Mouse (Mus musculus) spleen, postnatal 10 days (tissue): Measurements from ENCODE around the gene Ldb3.

Experiments used
- DNase-seq, 2 experiments: peaks; one replicate each; pipeline ENCODE4 v3.0.0; 2021 to 2022; ENCODE audit warnings: low spot score in 2 of 2

The Ldb3 gene

DNA sequence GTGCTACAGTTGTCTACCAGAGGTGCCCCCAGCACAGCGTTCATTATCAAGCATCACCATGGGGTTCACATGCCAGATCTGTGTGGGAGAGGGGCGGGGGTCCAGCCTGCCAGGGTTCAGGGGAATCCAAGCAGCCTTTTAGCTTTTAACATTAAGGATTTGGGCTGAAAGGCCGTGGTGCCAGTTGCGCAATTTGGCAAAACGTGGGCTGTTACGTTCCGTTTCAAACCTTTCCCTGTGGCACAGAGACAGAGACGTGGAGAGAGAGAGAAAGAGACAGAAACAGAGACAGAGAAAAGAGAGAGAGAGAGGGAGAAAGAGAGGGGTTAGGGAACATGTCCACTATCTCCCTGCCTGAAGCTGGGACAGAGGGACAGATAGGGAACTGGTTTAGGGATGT lies 26.8 kb downstream of the Ldb3 start:
- no peak for DNase-seq

DNA sequence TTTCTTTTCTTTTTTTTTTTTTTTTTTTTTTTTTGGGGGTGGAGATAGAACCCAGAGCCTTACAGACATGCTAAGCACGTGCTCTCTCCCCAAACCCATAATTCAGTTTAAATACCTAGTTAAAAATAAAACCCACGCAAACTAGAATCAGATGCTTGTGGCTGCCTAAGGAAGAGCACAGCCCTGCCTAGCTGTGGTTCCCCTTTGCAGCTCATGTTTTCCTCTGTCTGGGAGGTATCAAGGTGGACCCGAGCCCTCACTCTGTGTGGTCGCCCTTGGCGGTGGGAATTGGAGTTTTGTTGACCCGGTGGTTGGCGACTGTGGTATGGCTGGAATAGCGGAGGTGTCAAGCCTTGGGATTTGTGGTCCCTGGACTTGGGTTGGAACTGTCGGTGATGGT lies 29.5 kb downstream of the Ldb3 start:
- DNase-seq: no peak

DNA sequence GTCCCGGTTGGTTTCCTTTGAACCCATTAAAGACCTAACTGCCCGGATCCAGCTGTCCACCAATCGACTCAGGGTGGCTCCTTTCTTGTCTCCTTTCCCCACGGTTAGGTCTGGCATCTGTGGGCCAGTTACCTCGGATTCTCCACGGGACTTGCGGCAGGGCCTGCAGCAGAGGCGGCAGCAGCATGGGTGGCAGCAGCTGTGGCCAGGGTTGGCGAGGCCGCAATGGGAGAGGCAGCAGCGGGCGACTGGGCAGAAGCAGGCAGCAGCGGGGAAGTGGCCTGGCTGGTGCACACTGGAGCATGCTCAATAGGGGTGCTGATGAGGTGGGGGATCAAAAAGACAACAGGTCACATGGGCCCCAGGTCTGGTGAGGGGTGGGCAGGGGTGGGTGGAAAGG lies 33.3 kb downstream of the Ldb3 start:
- DNase-seq: no peak

DNA sequence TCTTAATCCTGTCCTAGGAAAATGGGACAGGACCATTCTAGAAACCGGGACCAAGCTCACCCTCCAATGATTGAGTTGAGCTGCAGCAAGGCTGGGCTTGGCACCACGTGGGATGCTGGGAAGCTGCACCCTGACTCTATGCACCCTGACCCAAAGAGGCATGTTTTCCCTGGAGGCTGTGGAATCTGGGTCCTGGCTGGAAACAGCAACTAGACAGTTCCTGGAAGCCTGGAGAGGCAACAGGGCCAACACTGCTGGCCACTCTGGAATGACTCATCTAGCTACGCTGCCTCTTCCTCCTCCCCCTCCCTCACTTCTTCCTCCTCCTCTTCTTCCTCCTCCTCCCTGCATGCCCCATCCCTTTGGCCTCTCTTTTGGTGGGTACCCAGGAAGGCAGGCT lies 34.4 kb downstream of the Ldb3 start:
- DNase-seq: no peak

DNA sequence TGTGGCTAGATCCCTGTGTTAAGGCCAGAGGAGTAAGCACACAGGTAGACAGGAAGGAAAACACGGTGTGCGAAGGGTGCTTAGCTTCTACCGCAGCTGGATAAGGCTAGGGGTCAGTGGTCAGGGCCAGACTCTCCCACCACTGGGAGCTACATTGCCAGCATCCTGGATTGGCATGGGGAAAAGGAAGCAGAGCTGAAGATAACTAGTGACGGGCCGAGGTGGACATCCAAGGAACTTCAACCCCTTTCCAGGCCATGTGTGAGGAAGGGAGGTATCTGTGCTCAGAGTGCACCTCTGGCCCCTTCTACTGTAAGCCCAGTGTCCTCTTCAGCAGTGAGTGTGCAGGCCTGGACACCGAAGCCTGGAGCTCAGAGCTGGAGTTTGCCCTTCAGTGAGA lies 35.0 kb downstream of the Ldb3 start:
- no peak for DNase-seq

DNA sequence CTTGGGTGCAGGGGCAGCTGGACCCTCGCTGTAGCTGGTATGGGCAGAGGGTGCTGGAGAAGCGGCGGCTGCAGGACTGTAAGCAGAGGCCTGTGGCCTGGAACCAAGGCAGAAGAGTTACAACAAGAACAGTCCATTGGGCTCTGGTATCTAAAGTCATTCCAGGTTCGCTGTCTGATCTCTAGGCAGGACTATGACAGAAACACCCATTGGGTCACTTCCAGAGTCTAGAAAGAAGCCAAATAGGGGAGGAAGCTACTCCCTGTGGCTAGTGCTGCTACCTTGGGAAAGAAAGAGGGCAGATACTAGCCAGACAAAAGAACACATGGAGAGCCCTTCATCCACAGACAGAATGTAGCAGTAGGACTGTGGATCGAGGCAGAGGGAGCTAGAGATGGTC lies 36.3 kb downstream of the Ldb3 start:
- no peak for DNase-seq

DNA sequence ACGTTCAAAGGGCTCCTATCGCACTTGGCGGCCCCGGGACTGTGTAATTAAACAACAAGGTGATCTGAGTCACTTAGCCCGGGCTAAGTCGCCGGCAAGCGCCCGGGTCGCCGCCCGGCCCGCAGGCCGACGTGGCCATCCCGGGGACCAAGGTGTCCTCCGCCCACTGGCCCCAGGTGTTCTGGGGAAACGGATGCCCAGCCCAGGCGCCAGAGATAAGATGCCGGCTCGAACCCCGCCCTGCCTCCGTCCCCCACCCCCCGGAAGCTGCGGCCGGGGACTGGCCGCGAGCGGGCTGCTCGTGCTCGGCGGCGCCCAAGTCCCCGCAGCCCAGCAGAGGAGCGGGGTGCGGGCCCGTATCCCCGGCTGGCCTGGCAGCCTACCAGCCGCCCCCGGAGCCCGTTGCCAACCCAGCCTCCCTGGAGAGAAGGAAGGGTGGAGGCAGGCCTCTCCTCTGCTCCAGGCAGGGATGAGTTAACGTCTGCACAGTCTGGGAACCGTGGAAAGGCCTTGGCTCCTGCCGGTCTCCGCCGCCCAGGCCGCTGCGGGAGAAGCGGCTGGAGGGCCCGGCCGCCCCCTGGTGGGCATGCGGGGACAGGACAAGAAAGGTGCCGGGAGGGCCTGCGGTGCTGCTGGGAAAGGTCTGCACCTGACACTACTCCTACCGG lies 39.3 kb downstream of the Ldb3 start:
- DNase-seq: peak; percentile 40 to 67

DNA sequence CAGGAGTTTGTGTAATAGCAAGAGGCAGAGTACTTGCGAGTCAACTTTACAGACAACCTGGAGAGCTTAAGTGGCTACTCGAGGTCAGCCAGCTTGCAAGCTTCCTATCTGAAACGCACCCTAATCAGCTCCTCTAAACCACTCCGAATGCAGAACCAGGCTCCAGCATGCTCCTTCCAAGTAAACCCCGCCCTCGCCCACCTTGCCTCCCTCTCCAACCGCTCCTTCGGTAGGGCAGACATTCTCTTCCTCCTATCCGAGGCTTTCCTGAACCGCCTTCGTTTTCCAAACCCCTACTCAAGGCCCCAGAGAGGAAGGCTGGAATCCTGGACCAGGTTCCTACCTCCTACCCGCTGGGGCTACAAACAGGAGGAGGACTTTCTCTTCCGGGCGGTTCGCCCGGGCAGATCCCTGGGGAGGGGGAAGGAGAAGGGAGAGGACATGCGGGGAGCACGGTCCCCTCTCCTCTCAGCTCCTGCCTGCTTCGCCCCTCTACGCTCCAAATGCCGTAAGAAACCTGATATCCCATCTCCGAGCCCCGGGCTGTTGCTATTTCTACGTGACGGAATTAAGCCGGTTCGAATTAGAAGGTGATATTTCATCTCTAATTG lies 40.0 kb downstream of the Ldb3 start:
- no peak for DNase-seq

DNA sequence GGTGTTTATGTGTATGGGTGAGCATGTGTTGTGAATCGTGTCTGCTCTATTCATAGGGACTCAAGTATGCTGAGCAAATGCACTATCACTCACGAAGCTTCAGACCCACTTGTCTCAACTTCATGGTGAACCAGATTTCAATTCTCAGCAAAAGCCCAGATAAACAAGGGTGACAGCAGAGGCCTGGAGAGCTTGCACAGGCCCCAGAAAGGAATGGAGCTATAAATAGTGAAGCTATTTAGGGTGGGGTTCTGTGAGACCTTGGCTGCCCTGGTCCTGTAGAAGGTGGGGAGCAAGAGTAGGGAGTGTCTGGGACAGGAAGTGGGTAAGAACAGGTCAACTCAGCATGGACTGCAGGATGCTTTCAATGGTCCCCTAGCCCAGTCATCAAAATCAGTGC lies 43.9 kb downstream of the Ldb3 start:
- no peak for DNase-seq

DNA sequence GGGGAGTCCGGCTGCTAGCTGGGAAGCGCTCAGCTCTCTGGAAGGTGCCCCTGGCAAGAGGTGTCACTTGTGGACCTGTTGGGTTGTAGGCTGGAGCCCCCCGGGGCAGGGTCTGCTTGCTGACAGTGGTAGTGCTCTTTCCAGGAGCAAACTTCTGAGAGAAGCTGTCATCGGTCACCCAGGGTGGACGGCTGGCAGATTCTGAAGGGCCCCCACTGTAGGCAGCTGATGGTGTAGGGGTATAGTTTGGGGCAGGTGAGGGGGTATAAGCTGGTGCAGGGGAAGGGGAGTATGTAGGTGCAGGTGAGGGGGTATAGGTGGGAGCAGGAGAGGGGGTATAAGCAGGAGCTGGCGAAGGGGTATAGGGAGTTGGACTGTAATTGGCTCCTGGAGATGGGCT lies 44.5 kb downstream of the Ldb3 start:
- no peak for DNase-seq

DNA sequence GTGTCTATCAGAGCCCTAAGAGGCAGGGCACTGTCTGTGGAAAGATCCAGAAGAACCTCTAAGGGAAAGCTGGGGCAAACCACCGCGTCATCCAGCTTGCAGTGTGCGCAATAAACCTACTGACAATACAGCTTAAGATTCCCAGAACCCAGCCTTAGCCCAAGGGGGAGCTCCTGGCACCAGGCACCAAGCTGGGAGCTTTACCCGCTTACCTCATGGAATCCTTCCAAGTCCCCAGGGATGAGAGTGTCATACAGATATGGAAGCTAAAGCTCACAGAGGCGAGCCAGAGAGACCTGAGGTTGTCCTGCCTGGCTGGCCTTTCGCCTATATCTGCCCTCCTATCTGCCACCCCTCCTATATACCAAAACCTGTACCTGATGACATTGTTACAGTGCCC lies 44.9 kb downstream of the Ldb3 start:
- DNase-seq: no peak

DNA sequence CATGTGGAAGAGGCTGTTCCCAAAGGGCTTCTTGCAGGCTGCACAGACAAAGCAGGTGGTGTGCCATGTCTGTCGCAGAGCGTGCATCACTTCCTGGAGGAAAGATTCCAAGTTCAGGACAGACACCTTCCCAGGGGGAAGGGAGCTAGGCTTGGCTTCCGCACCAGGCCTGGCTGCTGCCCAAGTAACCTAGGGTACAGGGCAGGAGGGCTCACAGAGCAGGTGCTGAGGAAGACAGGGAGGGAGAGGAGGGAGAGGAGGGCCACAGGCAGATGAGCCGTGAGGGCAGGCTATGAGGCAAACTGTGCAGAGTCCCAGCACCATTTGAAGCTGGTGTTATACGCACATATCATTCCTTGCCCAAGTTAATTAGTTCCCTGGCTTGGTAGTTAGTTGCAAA lies 46.6 kb downstream of the Ldb3 start:
- no peak for DNase-seq

DNA sequence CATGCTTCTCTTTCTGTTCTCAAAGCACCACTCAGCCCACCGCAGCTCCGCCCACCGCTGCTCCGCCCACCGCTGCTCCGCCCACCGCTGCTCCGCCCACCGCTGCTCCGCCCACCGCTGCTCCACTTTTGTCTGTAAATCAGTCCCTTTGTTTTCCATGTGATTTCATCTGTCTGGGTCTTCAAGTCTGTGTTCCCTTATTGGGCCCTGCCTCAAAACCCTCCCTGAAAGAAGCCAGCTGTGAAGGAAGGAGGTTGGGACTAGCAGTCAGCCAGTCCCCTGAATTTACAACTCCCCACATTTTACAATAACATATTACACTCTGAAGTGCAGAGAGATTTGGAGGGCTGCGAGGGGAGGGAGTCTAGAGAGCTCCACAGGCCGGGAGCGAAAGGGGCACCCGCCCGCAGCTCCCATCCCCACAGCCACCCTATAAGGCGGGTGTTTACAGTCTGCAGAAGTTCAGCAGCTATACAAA lies 47.8 kb downstream of the Ldb3 start:
- DNase-seq: peak in 1 of 2 experiments; percentile 39

DNA sequence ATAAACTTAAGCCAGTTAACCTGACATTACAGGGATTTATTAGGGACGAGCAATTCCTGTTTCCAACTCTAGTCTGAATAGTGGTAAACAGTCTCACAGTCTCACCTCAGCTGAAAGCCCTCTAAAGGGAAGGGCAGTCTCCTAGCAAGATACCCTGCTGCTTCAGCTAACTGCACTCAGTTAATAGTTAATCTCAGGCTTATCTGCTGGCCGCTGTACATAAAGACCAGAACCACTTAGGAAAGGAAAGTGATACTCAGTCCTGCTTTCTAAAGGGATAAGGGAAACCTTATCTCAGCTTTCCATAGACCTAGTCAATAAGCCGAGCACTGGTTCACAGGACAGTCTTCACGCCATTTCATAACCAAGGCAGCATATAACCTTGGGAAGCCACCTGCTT lies 52.6 kb downstream of the Ldb3 start:
- DNase-seq: no peak

DNA sequence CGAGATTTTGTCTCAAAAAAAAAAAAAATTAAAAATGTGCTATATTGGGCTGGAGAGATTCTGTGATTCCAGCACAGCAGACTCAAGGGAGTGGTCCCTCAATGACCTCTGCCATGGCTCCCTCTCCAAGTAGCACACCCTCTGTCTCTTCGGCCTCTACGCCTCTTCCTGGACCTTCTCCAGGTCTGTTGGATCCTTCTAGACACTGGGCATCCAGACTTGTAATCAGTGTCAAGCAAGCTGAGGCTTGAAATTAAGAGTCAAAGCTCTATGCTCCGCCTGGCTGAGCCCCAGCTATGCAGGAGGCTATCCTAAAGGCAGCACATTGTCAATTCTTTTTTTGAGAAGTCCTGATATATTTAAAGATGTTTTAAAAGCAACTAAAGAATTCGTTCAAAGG lies 54.9 kb downstream of the Ldb3 start:
- no peak for DNase-seq

DNA sequence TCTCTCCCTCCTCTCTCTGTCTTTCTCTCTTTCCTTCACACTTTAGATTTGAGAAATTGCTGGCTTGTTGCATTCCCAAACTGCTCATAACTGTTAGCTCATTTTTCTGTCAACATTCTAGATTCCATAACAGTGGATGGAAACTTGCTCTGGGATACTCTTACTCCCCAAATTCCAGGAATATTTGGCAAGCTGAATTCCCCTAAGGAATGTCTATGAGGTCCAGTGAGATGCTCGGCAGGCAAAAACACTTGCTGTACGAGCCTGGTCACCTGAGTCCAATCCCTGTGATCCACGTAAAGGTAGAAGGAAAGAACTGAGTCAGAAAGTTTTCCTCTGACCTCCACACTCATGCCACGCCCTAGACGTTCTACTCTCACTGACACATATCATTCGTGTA lies 55.9 kb downstream of the Ldb3 start:
- DNase-seq: no peak

DNA sequence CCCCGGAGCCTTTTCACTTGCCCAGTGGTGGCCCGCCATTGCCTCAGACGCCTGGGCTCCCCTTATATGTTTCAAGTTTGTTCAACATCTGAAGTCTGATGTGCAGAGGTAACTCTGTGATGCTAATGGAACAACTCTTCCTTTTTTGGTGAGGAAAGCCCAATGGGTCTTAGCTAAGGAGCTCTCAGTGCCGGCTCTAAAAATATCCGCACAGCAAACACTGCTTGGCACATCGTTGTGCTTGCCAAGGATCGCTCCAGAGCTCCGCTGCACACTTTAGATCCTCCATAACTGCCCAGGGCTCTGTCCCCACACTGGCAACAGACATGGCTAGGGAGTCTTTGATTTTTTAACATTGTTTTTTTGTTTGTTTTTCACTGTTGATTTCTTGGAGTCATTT lies 59.7 kb downstream of the Ldb3 start:
- DNase-seq: no peak

DNA sequence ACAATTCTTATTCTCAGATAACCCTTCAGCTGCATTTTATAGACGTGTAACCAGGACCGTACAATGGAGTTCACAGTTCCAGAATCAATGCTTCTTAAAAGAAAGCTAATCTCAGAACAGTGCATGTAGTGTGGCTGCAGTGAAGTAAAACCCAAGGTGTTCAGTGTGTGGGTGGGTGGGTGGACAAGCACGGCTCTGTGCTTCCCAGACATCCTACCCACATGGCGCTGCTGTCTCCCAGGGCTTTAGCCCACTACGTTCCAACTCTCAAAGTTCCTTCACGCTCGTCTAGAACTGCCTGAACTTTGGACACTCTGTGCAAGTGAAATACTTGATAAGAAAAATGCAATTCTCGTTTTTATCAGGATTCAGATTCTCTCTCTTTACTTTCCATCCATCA lies 65.8 kb downstream of the Ldb3 start, which contains the start of gene 9230112D13Rik:
Gene 9230112D13Rik (minus strand): TSS at position 101 of the 400 bp plus-strand sequence.
- DNase-seq: no peak

DNA sequence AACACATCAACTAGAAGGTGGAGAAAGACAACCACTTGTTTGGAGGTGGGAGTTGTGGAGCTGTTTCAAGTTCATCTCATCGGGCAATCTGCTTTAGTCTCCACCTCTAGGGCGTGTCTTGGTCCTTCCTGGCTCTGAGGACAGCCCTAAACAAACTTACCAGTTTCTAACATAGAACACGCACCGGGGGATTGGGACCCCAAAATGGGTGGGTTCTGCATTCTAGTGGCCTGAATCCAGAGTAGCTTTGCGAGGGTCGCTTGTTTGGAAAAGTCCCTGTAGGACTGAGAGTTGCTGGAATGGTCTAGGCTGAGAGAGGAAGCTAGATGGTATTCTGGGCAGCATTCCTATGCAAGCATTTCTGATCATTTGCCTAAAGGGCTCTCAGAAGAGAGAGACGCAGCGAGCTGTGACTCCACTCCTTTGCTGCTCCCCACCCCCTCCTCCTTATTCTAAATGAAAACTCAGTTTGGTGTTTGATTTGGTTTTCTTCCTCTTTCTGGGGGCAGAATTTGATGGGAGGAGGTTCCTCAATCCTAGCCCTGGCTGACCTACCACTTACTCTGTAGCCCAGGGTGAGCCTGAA lies 70.4 kb downstream of the Ldb3 start:
- no peak for DNase-seq

DNA sequence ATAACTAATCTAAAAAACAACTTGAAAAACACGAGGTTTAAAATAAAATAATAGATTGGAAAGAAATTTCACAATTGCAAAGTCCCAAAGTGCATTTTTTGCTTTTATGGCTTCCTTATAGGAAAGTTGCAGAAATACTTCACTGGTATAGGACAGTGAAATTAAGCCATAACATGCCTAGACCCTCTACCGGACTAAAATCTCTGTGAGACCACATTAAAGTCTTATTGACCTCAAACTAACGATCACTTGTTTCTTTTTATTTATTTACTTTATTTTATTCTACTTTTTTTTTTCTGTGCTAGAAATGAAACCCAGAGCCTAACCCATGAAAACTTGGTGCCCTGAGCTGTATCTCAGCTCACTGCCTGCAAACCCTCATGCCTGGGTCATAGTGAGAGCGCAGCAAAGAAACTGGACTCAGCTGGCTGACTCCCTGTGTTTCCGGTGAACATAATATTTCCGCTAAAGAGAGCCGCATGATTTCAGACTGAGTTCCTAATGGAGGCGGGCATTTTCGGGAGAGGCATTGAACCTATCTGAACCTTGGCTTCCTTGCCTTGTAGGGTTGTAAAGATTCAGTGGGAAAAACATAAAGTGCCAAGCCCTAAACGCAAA lies 71.4 kb downstream of the Ldb3 start:
- DNase-seq: no peak

DNA sequence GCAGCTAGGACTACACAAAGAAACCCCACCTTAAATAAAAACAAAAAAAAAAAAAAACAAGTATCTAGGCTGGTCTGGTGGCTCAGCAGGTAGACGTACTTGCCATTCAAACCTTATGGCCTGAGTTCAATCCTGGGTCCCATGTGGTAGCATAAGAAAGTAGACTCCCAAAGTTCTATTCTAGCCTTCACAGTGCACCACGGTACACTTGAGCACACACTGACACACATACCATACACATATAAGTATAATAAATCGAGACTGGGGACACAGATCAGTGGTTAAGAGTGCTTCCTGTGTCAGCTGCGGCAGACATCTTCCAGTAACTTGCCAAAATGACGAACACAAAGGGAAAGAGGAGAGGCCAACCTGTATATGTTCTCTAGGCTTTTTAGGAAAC lies 72.6 kb downstream of the Ldb3 start:
- DNase-seq: no peak

DNA sequence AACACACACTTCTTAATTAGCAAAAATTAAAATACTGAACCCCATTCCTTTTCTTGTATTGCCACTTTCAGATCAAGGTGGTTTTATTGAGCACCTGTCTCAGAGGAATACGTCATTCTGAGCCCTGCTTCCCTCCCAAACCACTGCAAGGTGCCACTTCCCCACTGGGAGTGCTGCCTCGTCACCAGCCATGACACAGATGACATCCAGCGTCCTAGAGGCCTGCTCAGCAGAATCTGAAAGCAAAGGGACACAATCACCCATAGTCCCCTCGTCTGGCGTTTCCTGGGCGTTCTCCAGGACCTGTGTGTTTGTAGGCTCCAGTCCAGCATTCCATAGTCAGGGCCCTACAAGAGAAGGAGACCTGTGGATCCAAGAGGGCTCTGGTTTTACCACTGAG lies 74.4 kb downstream of the Ldb3 start:
- no peak for DNase-seq

DNA sequence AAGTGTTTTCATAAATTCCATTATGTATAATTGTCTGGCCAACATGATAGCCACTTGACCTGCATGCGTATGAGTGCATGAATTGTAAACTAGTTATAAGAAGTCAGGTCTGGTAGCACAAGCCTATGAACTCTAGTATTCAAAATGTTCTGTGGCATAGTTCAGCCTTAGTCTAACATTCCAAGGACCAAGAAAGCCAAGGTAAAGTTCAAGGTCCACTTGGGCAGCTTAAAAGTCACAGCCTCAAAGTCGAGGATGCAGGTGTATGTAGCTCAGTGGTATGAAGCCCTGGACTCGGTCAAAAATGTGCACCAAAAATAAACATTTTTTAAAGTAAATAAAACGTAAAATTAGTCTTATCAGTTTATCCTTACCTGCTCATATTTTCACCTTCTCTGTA lies 75.9 kb downstream of the Ldb3 start:
- no peak for DNase-seq
